Mouse (Mus musculus) cerebellum, adult 2 months (tissue): ENCODE measurements at regions not wholly inside any gene's neighbourhood (a gene's known extent, or its start where the extent isn't known, plus 50 kb on each side); places are given as distances from the start of the nearest gene placed in this dataset.

Source experiments
- CTCF ChIP-seq: fragments of 200-500 bp; IDR thresholded peaks from 2 replicates; pipeline ENCODE4 v1.5.1; 2011; ENCODE audit warnings: low read depth, mild to moderate bottlenecking, control low read depth, low read length, moderate library complexity, borderline replicate concordance; ENCODE audit not compliant: insufficient read depth
- POLR2A ChIP-seq: fragments of 200-500 bp; IDR thresholded peaks from 2 replicates; pipeline ENCODE4 v1.6.1; 2011; ENCODE audit warnings: low read length, control low read depth, borderline replicate concordance; ENCODE audit not compliant: insufficient read depth

GRCm38 (mm10) chr7:145088655-145089054 is 119.3 kb downstream of the 1810010D01Rik start:
- TF ChIP-seq CTCF, result no peak
- TF ChIP-seq POLR2A, result no peak
